Comparison of ENCODE assay signal across 29 mouse cellular contexts in genomic region chr9:109015397-109015796, GRCm38 (mm10). TPM values are rescaled to one million over a fixed set of nuclear protein-coding genes. Genes with fewer than 3 reads are reported as not detected.
DNase-seq lines count a peak whose midpoint lies in the region; ATAC-seq and TF ChIP-seq lines count a peak whose summit lies in the region.
"Had no signal": no experiment of that assay in that cellular context is flagged by ENCODE, and none has a peak within 500 bp of the region (broad histone marks: within the 10 kb centered on the region; RNA-seq: fewer than 3 reads in every experiment).

No protein-coding gene starts in this region.

- no peaks in the 10 kb centered on the region for H3K9me3 ChIP-seq in liver, embryonic 11.5 days (ENCODE audit: control insufficient read depth, low read length)
- H3K9me3 ChIP-seq in midbrain, embryonic 13.5 days, result no peaks in the 10 kb centered on the region
- H3K9me3 ChIP-seq: forebrain, embryonic 13.5 days; hindbrain, embryonic 12.5 days; neural tube, embryonic 12.5 days had no signal

- intact Hi-C loops in gastrocnemius, adult 2 months (cut with DNase I), result no loop called here

- 30% methylated on average over 8 of the region's 8 CpGs for WGBS in liver, embryonic 11.5 days
- 83% methylated on average over 8 of the region's 8 CpGs for WGBS in midbrain, embryonic 13.5 days

- peak; percentile 53; the same call in 1 of the 2 replicates for ATAC-seq in common myeloid progenitor, adult 5-6 weeks (replicated peaks; ENCODE audit: low read depth, poor library complexity, severe bottlenecking)
- ATAC-seq in liver, embryonic 11.5 days (replicated peaks; ENCODE audit: low FRiP score), result peak; percentile 70
- ATAC-seq in megakaryocyte progenitor cell, adult 5-6 weeks (replicated peaks; ENCODE audit: poor library complexity), result peak; percentile 54
- ATAC-seq in midbrain, embryonic 13.5 days, result no peak
- ATAC-seq: CD4-positive, CD25-positive, alpha-beta regulatory T cell, adult 4 months; forebrain, embryonic 13.5 days had no signal

- peak; percentile 28 for DNase-seq in gastrocnemius, adult 2 months
- no peak for DNase-seq in gastrocnemius, postnatal 4 days (ENCODE audit: low spot score in 2 of 2)
- no peak for DNase-seq in liver, embryonic 11.5 days (ENCODE audit: low spot score)
- DNase-seq in heart, adult 9 months (ENCODE audit: low spot score in 2 of 2), result no peak
- no peak for DNase-seq in layer of hippocampus, adult 8-10 months (ENCODE audit: low spot score in 2 of 2)
- DNase-seq: adrenal gland, postnatal 25 days; cerebellum, adult 9-11 months; gastrocnemius, postnatal 10 days; heart, adult 18-20 months; kidney, adult 9 months; left cerebral cortex, postnatal 4 days; lung, adult 18-20 months; lung, postnatal 10 days; midbrain, embryonic 14.5 days; right cerebral cortex, postnatal 14 days; thymus, adult 18-20 months; thymus, postnatal 36 days had no signal

- H3K4me2 ChIP-seq in liver, embryonic 11.5 days, result no peak overlapping the region; the same call in 1 of the 2 replicates
- no peak overlapping the region for H3K4me2 ChIP-seq in midbrain, embryonic 13.5 days (replicated peaks)
- H3K4me2 ChIP-seq: forebrain, embryonic 13.5 days; hindbrain, embryonic 12.5 days; neural tube, embryonic 12.5 days had no signal

- no peak overlapping the region for H3K27ac ChIP-seq in gastrocnemius, adult 2 months
- H3K27ac ChIP-seq in liver, embryonic 11.5 days (ENCODE audit: low read depth, low read length), result no peak overlapping the region
- H3K27ac ChIP-seq in midbrain, embryonic 13.5 days, result no peak overlapping the region
- H3K27ac ChIP-seq: forebrain, embryonic 13.5 days; hindbrain, embryonic 12.5 days; left cerebral cortex, adult 2 months; neural tube, embryonic 12.5 days had no signal

- no peak for TF ChIP-seq CTCF in gastrocnemius, adult 2 months (IDR thresholded peaks at IDR 0.05)

- H3K9ac ChIP-seq in liver, embryonic 11.5 days (ENCODE audit: low read depth, low read length), result no peak overlapping the region
- H3K9ac ChIP-seq in midbrain, embryonic 13.5 days (replicated peaks), result no peak overlapping the region
- H3K9ac ChIP-seq: forebrain, embryonic 13.5 days; hindbrain, embryonic 12.5 days; neural tube, embryonic 12.5 days had no signal

- H3K36me3 ChIP-seq in liver, embryonic 11.5 days (ENCODE audit: control insufficient read depth, insufficient read depth, low read length), result no peaks in the 10 kb centered on the region
- H3K36me3 ChIP-seq in midbrain, embryonic 13.5 days, result peaks cover 30% of the 10 kb centered on the region

- H3K4me3 ChIP-seq in gastrocnemius, adult 2 months, result no peak overlapping the region
- H3K4me3 ChIP-seq in liver, embryonic 11.5 days (ENCODE audit: low read depth, low read length), result no peak overlapping the region
- H3K4me3 ChIP-seq in midbrain, embryonic 13.5 days (replicated peaks), result no peak overlapping the region
- H3K4me3 ChIP-seq: forebrain, embryonic 13.5 days; hindbrain, embryonic 12.5 days; left cerebral cortex, adult 2 months; neural tube, embryonic 12.5 days had no signal

- peaks cover 21% of the 10 kb centered on the region for H3K4me1 ChIP-seq in liver, embryonic 11.5 days (replicated peaks; ENCODE audit: control insufficient read depth, insufficient read depth, low read length)
- no peaks in the 10 kb centered on the region for H3K4me1 ChIP-seq in midbrain, embryonic 13.5 days (replicated peaks)
- H3K4me1 ChIP-seq: forebrain, embryonic 13.5 days; hindbrain, embryonic 12.5 days; neural tube, embryonic 12.5 days had no signal

- no peaks in the 10 kb centered on the region for H3K27me3 ChIP-seq in liver, embryonic 11.5 days (replicated peaks; ENCODE audit: control insufficient read depth, insufficient read depth, low read length)
- H3K27me3 ChIP-seq in midbrain, embryonic 13.5 days, result no peaks in the 10 kb centered on the region
- H3K27me3 ChIP-seq: forebrain, embryonic 13.5 days; hindbrain, embryonic 12.5 days; neural tube, embryonic 12.5 days had no signal

RNA-seq across cellular contexts. Expression of gene Shisa5, which starts 23.0 kb away (rescaled TPM):
- total RNA-seq in gastrocnemius, adult 2 months (2021), result 10 to 100 TPM; 15.9 to 17.0 TPM
- total RNA-seq in gastrocnemius, postnatal 4 days (2021), result 10 to 100 TPM; 50.6 to 54.3 TPM
- 49.7 and 54.1 TPM in 2 replicates for total RNA-seq in common myeloid progenitor, adult 5-6 weeks (2017)
- polyA plus RNA-seq in liver, embryonic 11.5 days (2014; fragmentation: Nextera tagmentation; extraction: Ambion mirVana), result 33.7 and 34.3 TPM in 2 replicates
- 19.7 and 20.5 TPM in 2 replicates for total RNA-seq in megakaryocyte progenitor cell, adult 5-6 weeks (2015)
- total RNA-seq in megakaryocyte progenitor cell, adult 5-6 weeks (2017), result 74.8 and 94.4 TPM in 2 replicates
- 43.7 and 44.3 TPM in 2 replicates for polyA plus RNA-seq in midbrain, embryonic 13.5 days (2015; fragmentation: Nextera tagmentation; extraction: Ambion mirVana)
- 10 to 100 TPM; 56.6 to 94.6 (median 77.2) TPM for total RNA-seq in layer of hippocampus, adult 8-10 months (2022)

RNA-seq across cellular contexts. Expression of gene Pfkfb4, which starts 23.8 kb away (rescaled TPM):
- 10 to 100 TPM; 26.4 to 58.3 TPM for total RNA-seq in gastrocnemius, adult 2 months (2021)
- total RNA-seq in gastrocnemius, postnatal 4 days (2021), result 10 to 100 TPM; 17.2 to 21.4 TPM
- total RNA-seq in common myeloid progenitor, adult 5-6 weeks (2017), result 6.7 and 6.8 TPM in 2 replicates
- 7.4 and 9.1 TPM in 2 replicates for polyA plus RNA-seq in liver, embryonic 11.5 days (2014; fragmentation: Nextera tagmentation; extraction: Ambion mirVana)
- 3.9 and 5.9 TPM in 2 replicates for total RNA-seq in megakaryocyte progenitor cell, adult 5-6 weeks (2015)
- 12.8 and 13.5 TPM in 2 replicates for total RNA-seq in megakaryocyte progenitor cell, adult 5-6 weeks (2017)
- polyA plus RNA-seq in midbrain, embryonic 13.5 days (2015; fragmentation: Nextera tagmentation; extraction: Ambion mirVana), result 24.4 and 30.6 TPM in 2 replicates
- 10 to 100 TPM; 11.5 to 15.8 (median 15.4) TPM for total RNA-seq in layer of hippocampus, adult 8-10 months (2022)

RNA-seq across cellular contexts. Expression of gene Ucn2, which starts 29.6 kb away (rescaled TPM):
- total RNA-seq in gastrocnemius, adult 2 months (2021), result 1 to 10 TPM in 1 of 2 experiments, under 1 TPM in 1; 0.47 to 1.1 TPM
- total RNA-seq in gastrocnemius, postnatal 4 days (2021), result 1 to 10 TPM; 2.9 to 3.8 TPM
- not detected in 2 replicates for total RNA-seq in common myeloid progenitor, adult 5-6 weeks (2017)
- polyA plus RNA-seq in liver, embryonic 11.5 days (2014; fragmentation: Nextera tagmentation; extraction: Ambion mirVana), result not detected in 2 replicates
- not detected in 2 replicates for total RNA-seq in megakaryocyte progenitor cell, adult 5-6 weeks (2015)
- total RNA-seq in megakaryocyte progenitor cell, adult 5-6 weeks (2017), result not detected in 2 replicates
- polyA plus RNA-seq in midbrain, embryonic 13.5 days (2015; fragmentation: Nextera tagmentation; extraction: Ambion mirVana), result not detected in 2 replicates
- total RNA-seq in layer of hippocampus, adult 8-10 months (2022), result under 1 TPM in 2 of 4 experiments, not detected in 2; 0.45 to 0.55 TPM
- total RNA-seq: heart, adult 18-20 months; heart, postnatal 25 days; megakaryocyte, adult 5-6 weeks had no signal
- polyA plus RNA-seq: CD4-positive, CD25-positive, alpha-beta regulatory T cell, adult 4 months; embryonic facial prominence, embryonic 11.5 days; forebrain, embryonic 13.5 days; heart, embryonic 14.5 days; hindbrain, embryonic 12.5 days; midbrain, embryonic 14.5 days; neural tube, embryonic 12.5 days had no signal

RNA-seq across cellular contexts. Expression of gene Trex1, which starts 44.1 kb away (rescaled TPM):
- total RNA-seq in gastrocnemius, adult 2 months (2021), result 10 to 100 TPM; 13.2 TPM
- 10 to 100 TPM; 10.3 to 12.0 TPM for total RNA-seq in gastrocnemius, postnatal 4 days (2021)
- 13.3 and 16.1 TPM in 2 replicates for total RNA-seq in common myeloid progenitor, adult 5-6 weeks (2017)
- polyA plus RNA-seq in liver, embryonic 11.5 days (2014; fragmentation: Nextera tagmentation; extraction: Ambion mirVana), result 8.9 and 9.7 TPM in 2 replicates
- 22.4 and 24.1 TPM in 2 replicates for total RNA-seq in megakaryocyte progenitor cell, adult 5-6 weeks (2015)
- total RNA-seq in megakaryocyte progenitor cell, adult 5-6 weeks (2017), result 12.3 and 15.6 TPM in 2 replicates
- 13.6 and 14.5 TPM in 2 replicates for polyA plus RNA-seq in midbrain, embryonic 13.5 days (2015; fragmentation: Nextera tagmentation; extraction: Ambion mirVana)
- 10 to 100 TPM; 13.7 to 18.3 (median 16.4) TPM for total RNA-seq in layer of hippocampus, adult 8-10 months (2022)

RNA-seq across cellular contexts. Expression of gene Atrip, which starts 58.5 kb away (rescaled TPM):
- total RNA-seq in gastrocnemius, adult 2 months (2021), result 1 to 10 TPM; 8.0 to 8.5 TPM
- 10 to 100 TPM; 10.4 to 13.5 TPM for total RNA-seq in gastrocnemius, postnatal 4 days (2021)
- total RNA-seq in common myeloid progenitor, adult 5-6 weeks (2017), result 20.6 and 22.5 TPM in 2 replicates
- 24.3 and 28.9 TPM in 2 replicates for polyA plus RNA-seq in liver, embryonic 11.5 days (2014; fragmentation: Nextera tagmentation; extraction: Ambion mirVana)
- total RNA-seq in megakaryocyte progenitor cell, adult 5-6 weeks (2015), result 13.3 and 17.6 TPM in 2 replicates
- total RNA-seq in megakaryocyte progenitor cell, adult 5-6 weeks (2017), result 15.3 and 20.1 TPM in 2 replicates
- 31.0 and 31.7 TPM in 2 replicates for polyA plus RNA-seq in midbrain, embryonic 13.5 days (2015; fragmentation: Nextera tagmentation; extraction: Ambion mirVana)
- total RNA-seq in layer of hippocampus, adult 8-10 months (2022), result 10 to 100 TPM; 26.3 to 31.2 (median 28.3) TPM
